Mouse (Mus musculus): ENCODE measurements around the gene Dusp7. TPM values are rescaled to one million over a fixed set of nuclear protein-coding genes. Genes with fewer than 3 reads are reported as not detected.
A peak's percentile ranks its signal among the peaks of the same experiment; 100 is the strongest.

Dusp7 gene
- polyA plus RNA-seq, 1 experiment from 2014 or later, result 3.8 TPM

GRCm38 (mm10) chr9:106369801-106370485 is 1.5 kb downstream of the Dusp7 start:
- 14% methylated on average over 11 of the region's 11 CpGs for WGBS (ENCODE audit: insufficient replicate concordance)
- H3K4me1 ChIP-seq (replicated peaks), result peaks cover 68% of the 10 kb centered on the region
- no peak for ATAC-seq (ENCODE audit: low read depth)
- no peaks in the 10 kb centered on the region for H3K9me3 ChIP-seq (replicated peaks)
- peak overlapping the region; percentile 89 for H3K9ac ChIP-seq
- H3K36me3 ChIP-seq, result peaks cover 39% of the 10 kb centered on the region
- H3K4me3 ChIP-seq (replicated peaks), result peak overlapping the region; percentile 82
- H3K27ac ChIP-seq, result no peak overlapping the region
- H3K27me3 ChIP-seq, result peaks cover 28% of the 10 kb centered on the region
- DNase-seq, result no peak
- peak overlapping the region; percentile 95 for H3K4me2 ChIP-seq

- whole genome bisulfite sequencing (ENCODE audit: insufficient replicate concordance), result 86% methylated on average over 30 of the region's 30 CpGs
Measured at GRCm38 (mm10) chr9:106370620-106371383, 2.4 kb downstream of the Dusp7 start.

GRCm38 (mm10) chr9:106371384-106371671 is 2.9 kb downstream of the Dusp7 start:
- peak overlapping the region; percentile 95 for H3K4me2 ChIP-seq
- peaks cover 61% of the 10 kb centered on the region for H3K4me1 ChIP-seq (replicated peaks)
- DNase-seq (no peak), ATAC-seq (ENCODE audit: low read depth) (no peak)
- H3K27ac ChIP-seq, result peak overlapping the region; percentile 63
- H3K9me3 ChIP-seq (replicated peaks), result no peaks in the 10 kb centered on the region
- H3K36me3 ChIP-seq, result peaks cover 39% of the 10 kb centered on the region
- peaks cover 20% of the 10 kb centered on the region for H3K27me3 ChIP-seq
- H3K9ac ChIP-seq, result no peak overlapping the region
- 58% methylated on average over 6 of the region's 6 CpGs for WGBS (ENCODE audit: insufficient replicate concordance)
- H3K4me3 ChIP-seq (replicated peaks), result no peak overlapping the region

More at GRCm38 (mm10) chr9:106370620-106371383, 2.4 kb downstream of the Dusp7 start:
- peak overlapping the region; percentile 63; the same call in 1 of the 2 replicates for H3K27ac ChIP-seq
- peak overlapping the region; percentile 95 for H3K4me2 ChIP-seq
- H3K36me3 ChIP-seq, result peaks cover 39% of the 10 kb centered on the region
- H3K9me3 ChIP-seq (replicated peaks), result no peaks in the 10 kb centered on the region
- H3K27me3 ChIP-seq, result peaks cover 25% of the 10 kb centered on the region
- no peak for ATAC-seq (ENCODE audit: low read depth)
- no peak overlapping the region for H3K9ac ChIP-seq
- no peak for DNase-seq
- H3K4me3 ChIP-seq (replicated peaks), result peak overlapping the region; percentile 82
- peaks cover 66% of the 10 kb centered on the region for H3K4me1 ChIP-seq (replicated peaks)

GRCm38 (mm10) chr9:106371776-106372175 is 3.3 kb downstream of the Dusp7 start:
- DNase-seq, result peak; percentile 15
- Histone ChIP-seq H3K4me1 (replicated peaks) (peaks cover 57% of the 10 kb centered on the region), H3K27me3 (peaks cover 16% of the 10 kb centered on the region), H3K9ac (peak overlapping the region; percentile 17; the same call in 1 of the 2 replicates), H3K36me3 (peaks cover 39% of the 10 kb centered on the region), H3K9me3 (replicated peaks) (no peaks in the 10 kb centered on the region), H3K4me2 (peak overlapping the region; percentile 95), H3K27ac (peak overlapping the region; percentile 63), H3K4me3 (replicated peaks) (no peak overlapping the region)
- 27% methylated on average over 6 of the region's 6 CpGs for WGBS (ENCODE audit: insufficient replicate concordance)
- ATAC-seq (ENCODE audit: low read depth), result no peak

GRCm38 (mm10) chr9:106372431-106373412 is 4.3 kb downstream of the Dusp7 start:
- 72% methylated on average over 11 of the region's 11 CpGs for whole genome bisulfite sequencing (ENCODE audit: insufficient replicate concordance)
- DNase-seq, result no peak
- H3K4me1 ChIP-seq (replicated peaks), result peaks cover 54% of the 10 kb centered on the region

GRCm38 (mm10) chr9:106373973-106374372 is 5.5 kb downstream of the Dusp7 start:
- WGBS (ENCODE audit: insufficient replicate concordance), result 82% methylated on average over 7 of the region's 7 CpGs

More at GRCm38 (mm10) chr9:106372431-106373412, 4.3 kb downstream of the Dusp7 start:
- Histone ChIP-seq H3K4me3 (replicated peaks) (no peak overlapping the region), H3K9ac (no peak overlapping the region), H3K4me2 (peak overlapping the region; percentile 29; the same call in 1 of the 2 replicates), H3K9me3 (replicated peaks) (no peaks in the 10 kb centered on the region), H3K36me3 (peaks cover 47% of the 10 kb centered on the region), H3K27ac (peak overlapping the region; percentile 39), H3K27me3 (peaks cover 14% of the 10 kb centered on the region)
- ATAC-seq (ENCODE audit: low read depth), result no peak

GRCm38 (mm10) chr9:106377247-106377646 is 8.8 kb downstream of the Dusp7 start:
- no peaks in the 10 kb centered on the region for H3K27me3 ChIP-seq
- DNase-seq, result no peak
- peaks cover 38% of the 10 kb centered on the region for H3K36me3 ChIP-seq
- no peak overlapping the region for H3K27ac ChIP-seq
- H3K4me2 ChIP-seq, result no peak overlapping the region
- H3K4me3 ChIP-seq (replicated peaks), result no peak overlapping the region
- no peak overlapping the region for H3K9ac ChIP-seq
- ATAC-seq (ENCODE audit: low read depth), result no peak
- H3K9me3 ChIP-seq (replicated peaks), result no peaks in the 10 kb centered on the region
- WGBS (ENCODE audit: insufficient replicate concordance), result 87% methylated on average over 8 of the region's 8 CpGs
- peaks cover 35% of the 10 kb centered on the region for H3K4me1 ChIP-seq (replicated peaks)

More at GRCm38 (mm10) chr9:106373973-106374372, 5.5 kb downstream of the Dusp7 start:
- Histone ChIP-seq H3K4me3 (replicated peaks) (no peak overlapping the region), H3K4me2 (no peak overlapping the region), H3K4me1 (replicated peaks) (peaks cover 54% of the 10 kb centered on the region), H3K27me3 (peaks cover 14% of the 10 kb centered on the region), H3K9me3 (replicated peaks) (no peaks in the 10 kb centered on the region), H3K27ac (no peak overlapping the region), H3K9ac (no peak overlapping the region), H3K36me3 (peaks cover 53% of the 10 kb centered on the region)
- ATAC-seq (ENCODE audit: low read depth) (no peak), DNase-seq (no peak)

- Histone ChIP-seq H3K9me3 (replicated peaks) (no peaks in the 10 kb centered on the region), H3K9ac (no peak overlapping the region), H3K27me3 (no peaks in the 10 kb centered on the region), H3K4me1 (replicated peaks) (peaks cover 28% of the 10 kb centered on the region), H3K4me2 (no peak overlapping the region), H3K36me3 (peaks cover 30% of the 10 kb centered on the region), H3K27ac (no peak overlapping the region), H3K4me3 (replicated peaks) (no peak overlapping the region)
- DNase-seq, result no peak
- no peak for ATAC-seq (ENCODE audit: low read depth)
- 75% methylated on average over 3 of the region's 3 CpGs for WGBS (ENCODE audit: insufficient replicate concordance)
Measured at GRCm38 (mm10) chr9:106378045-106378444, 9.6 kb downstream of the Dusp7 start.

GRCm38 (mm10) chr9:106378753-106379152 is 10.3 kb downstream of the Dusp7 start:
- H3K4me3 ChIP-seq (replicated peaks), result no peak overlapping the region
- peaks cover 23% of the 10 kb centered on the region for H3K36me3 ChIP-seq
- H3K4me1 ChIP-seq (replicated peaks), result peaks cover 28% of the 10 kb centered on the region
- 71% methylated on average over 9 of the region's 9 CpGs for WGBS (ENCODE audit: insufficient replicate concordance)
- H3K27me3 ChIP-seq, result no peaks in the 10 kb centered on the region
- no peak overlapping the region for H3K27ac ChIP-seq
- no peak overlapping the region for H3K4me2 ChIP-seq
- ATAC-seq (ENCODE audit: low read depth) (no peak), DNase-seq (no peak)
- no peaks in the 10 kb centered on the region for H3K9me3 ChIP-seq (replicated peaks)
- no peak overlapping the region for H3K9ac ChIP-seq

GRCm38 (mm10) chr9:106386181-106386864 is 17.9 kb downstream of the Dusp7 start:
- WGBS (ENCODE audit: insufficient replicate concordance), result 66% methylated on average over 12 of the region's 12 CpGs

More at GRCm38 (mm10) chr9:106386181-106386864, 17.9 kb downstream of the Dusp7 start:
- Histone ChIP-seq H3K4me2 (no peak overlapping the region), H3K27ac (no peak overlapping the region), H3K9ac (no peak overlapping the region), H3K27me3 (peaks cover 19% of the 10 kb centered on the region; the same call in 1 of the 2 replicates), H3K4me1 (replicated peaks) (peaks cover 22% of the 10 kb centered on the region), H3K36me3 (no peaks in the 10 kb centered on the region), H3K4me3 (replicated peaks) (no peak overlapping the region), H3K9me3 (replicated peaks) (no peaks in the 10 kb centered on the region)
- no peak for DNase-seq
- no peak for ATAC-seq (ENCODE audit: low read depth)

Measured in liver, embryonic 13.5 days (tissue).